Mouse (Mus musculus): ENCODE results near the gene Tbrg4.
A peak's percentile ranks its signal among the peaks of the same experiment; 100 is the strongest.

Tbrg4 gene

GRCm38 (mm10) chr11:6623704-6624103, 2.2 kb downstream of the Tbrg4 start:
- no peak for DNase-seq (ENCODE audit: low spot score in 2 of 2)

DNA sequence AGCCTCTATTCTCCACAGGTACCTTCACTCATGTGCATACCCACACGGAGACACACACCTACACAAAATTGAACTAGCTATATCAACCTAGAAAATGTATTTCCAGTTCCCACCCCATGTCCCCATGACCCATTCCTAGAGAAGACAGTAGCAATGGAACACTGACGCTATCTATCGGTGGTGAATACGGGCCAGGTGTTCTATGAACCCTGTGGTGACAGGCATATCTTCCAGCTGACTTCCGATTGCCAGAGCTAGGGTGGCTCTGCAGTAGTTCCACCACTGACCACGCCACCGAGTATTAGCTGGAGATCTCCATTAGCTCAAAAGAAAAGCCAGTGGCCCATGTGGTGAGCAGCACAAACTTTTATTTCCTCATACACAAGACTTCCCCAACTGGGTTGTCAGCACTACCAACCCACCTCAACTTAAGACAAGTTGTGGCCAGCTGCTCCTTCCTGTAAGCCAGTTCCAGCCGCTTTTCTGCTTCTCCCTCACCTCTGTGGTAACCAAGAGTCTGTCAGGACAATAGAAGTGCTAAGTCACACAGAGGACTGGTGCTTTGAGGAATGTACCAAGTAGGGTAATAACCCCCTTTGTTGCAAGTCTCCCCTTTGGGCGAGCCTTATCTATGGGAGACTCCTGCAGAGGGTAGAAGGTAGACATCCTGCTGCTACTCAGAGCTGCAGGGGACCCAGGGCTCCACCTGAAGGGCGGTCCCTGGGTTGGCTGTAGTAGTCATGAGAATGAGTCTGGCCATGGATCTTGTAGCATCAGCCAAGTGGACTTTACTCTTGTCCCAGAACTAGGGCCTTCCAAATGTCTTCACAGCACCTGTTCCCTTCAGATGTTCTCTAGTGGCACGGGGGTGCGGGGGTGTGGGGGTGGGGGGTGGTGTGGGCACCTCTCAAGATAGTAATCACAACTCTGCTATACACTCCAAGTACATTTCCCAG, 10.3 kb downstream of the Tbrg4 start:
- no peak for DNase-seq (ENCODE audit: low spot score in 2 of 2)

- DNase-seq (ENCODE audit: low spot score in 2 of 2), result no peak
Observed at GRCm38 (mm10) chr11:6605491-6606399, 20.1 kb downstream of the Tbrg4 start, which contains the start of gene Nacad. Gene Nacad, minus strand, starts transcription at chr11:6606053.

GRCm38 (mm10) chr11:6605021-6605481, 20.8 kb downstream of the Tbrg4 start:
- no peak for DNase-seq (ENCODE audit: low spot score in 2 of 2)

- no peak for DNase-seq (ENCODE audit: low spot score in 2 of 2)
Observed at GRCm38 (mm10) chr11:6604604-6604936, 21.3 kb downstream of the Tbrg4 start.

DNA sequence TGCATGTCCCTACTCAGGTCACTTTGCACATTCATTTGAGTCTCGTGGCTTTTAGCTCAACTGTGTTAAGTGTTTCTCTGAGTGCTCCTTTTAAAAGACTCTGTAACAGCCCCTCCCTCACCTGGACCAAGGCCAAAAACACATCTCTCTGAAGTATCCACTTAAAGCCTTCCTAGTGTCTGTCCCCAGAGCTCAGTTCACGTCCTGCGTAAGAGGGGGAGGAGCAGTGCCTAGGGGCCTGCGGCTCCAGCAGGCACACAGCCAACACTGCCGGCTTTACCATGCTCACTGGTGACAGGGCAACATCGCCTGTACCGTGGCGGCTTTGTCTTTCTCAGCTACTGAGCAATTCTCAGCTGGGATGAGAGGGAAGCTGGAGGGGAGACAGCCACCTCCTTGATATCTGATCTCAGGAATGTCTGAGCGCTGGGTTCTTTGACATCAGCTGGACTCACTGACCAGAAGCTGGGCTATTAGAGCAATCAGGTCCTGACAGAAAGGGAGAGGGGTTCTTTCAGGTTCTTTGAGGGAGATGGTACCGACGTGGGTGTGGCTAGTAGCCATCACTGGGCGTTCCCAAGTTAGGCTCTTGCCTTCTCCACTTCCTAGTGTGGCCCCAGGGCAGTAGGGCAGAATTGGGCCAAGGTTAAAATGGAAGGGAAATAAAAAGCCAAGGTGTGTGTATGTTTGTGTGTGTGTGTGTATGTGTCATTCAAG, 21.8 kb downstream of the Tbrg4 start:
- DNase-seq (ENCODE audit: low spot score in 2 of 2), result peak in 1 of 2 experiments; percentile 67

GRCm38 (mm10) chr11:6603224-6603623, 22.6 kb downstream of the Tbrg4 start:
- DNase-seq (ENCODE audit: low spot score in 2 of 2), result peak in 1 of 2 experiments; percentile 64

DNA sequence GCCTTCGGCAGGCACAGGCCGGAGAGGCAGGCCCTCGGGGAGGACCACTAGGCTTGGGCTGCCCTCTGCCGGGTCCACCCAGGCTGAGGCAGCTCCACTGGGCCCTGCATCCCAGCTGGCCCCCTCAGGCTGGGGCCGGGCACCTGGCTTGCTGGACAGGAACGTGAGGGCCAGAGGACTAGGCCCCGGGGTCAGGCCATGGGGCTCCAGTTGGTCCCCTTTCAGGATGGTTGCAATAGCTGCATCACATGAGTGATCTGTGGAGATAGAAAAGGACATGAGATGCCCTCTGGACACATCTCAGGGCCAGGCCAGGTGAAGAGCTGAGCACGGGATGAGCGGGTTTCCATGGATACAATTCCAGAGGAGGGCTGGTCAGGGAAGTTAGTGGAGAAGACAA, 23.2 kb downstream of the Tbrg4 start:
- DNase-seq (ENCODE audit: low spot score in 2 of 2), result no peak

GRCm38 (mm10) chr11:6601649-6602480, 24.0 kb downstream of the Tbrg4 start:
- peak in 1 of 2 experiments; percentile 65 for DNase-seq (ENCODE audit: low spot score in 2 of 2)

DNA sequence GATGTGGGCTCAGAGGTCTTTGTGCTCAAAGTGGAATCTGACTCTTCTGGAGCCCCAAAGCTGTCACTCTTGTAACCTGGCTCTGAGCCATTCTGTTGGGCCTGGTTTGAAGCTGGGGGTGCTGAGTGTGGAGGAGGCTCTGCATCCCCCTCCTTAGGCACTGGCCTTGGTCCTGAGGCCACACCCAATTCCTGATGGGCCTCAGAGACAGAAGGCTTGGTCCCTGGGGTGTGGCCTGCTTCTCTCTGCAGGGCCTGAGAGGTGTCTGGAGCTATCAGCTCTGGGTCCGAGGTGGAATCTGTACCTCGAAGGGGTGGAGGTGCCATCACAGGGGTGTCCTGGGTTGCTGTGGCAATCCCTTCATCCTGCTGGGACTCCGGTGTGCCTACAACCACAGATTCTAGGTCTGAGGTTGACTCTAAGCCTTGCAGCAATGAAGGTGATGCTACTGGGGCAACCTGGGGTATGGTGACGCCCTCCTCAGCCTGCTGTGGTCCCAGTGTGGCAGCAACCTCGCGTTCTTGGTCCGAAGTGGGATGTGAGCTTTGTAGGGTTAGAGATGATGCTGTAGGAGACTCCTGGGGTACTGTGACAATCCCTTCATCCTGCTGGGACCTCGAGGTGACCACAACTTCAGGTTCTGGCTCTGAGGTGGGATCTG, 25.5 kb downstream of the Tbrg4 start:
- peak in 1 of 2 experiments; percentile 70 for DNase-seq (ENCODE audit: low spot score in 2 of 2)

DNA sequence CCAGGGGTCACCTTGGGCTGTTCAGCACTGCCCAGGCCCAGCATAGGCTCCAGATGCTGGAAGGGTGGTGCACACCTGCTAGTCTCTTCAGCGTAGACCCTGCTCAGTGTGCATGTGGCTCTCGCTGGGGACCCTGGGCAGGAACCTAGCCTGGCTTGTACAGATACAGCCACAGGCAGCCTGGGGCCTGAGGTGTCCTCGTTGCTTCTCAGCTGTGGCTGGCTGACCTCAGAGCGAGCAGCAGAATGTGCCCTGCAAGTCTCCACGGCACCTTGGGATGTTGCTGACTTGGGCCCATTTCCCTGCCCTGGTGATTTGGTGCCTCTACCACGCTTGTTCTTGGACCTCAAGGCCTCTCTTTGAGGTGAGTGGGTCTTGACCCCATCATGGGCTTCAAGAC, 26.0 kb downstream of the Tbrg4 start:
- peak in 1 of 2 experiments; percentile 74 for DNase-seq (ENCODE audit: low spot score in 2 of 2)

DNA sequence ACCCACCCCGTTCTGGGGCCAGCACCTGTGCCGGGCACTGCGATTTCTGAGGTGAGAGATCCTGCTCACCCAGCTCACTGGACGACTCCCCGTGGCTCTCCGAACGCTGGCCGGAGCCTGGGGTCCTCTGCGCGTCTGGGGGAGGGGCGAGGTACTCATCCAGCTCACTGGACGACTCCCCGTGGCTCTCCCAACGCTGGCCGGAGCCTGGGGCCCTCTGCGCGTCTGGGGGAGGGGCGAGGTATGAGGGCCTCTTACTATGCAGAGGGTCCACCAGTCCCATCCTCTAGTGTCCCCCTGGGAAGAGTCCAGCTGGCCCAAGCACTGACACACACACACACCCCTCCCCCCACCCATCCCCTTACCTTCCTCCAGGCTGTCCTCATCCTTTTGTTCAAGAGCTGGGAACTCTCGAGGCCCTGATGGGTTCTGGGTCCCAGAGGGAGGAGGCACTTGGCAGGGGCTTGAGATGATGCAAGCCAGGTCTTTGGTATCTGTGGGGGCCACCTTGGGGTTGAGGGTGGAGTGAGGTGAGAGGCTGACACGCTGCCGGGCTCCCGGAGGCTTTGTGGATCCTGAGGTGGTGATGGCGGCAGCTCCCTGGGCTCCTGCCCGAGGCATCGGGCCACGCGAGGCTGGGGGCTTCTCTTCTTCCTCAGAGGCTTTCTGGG, 26.7 kb downstream of the Tbrg4 start:
- peak; percentile 77 to 84 for DNase-seq (ENCODE audit: low spot score in 2 of 2)

DNA sequence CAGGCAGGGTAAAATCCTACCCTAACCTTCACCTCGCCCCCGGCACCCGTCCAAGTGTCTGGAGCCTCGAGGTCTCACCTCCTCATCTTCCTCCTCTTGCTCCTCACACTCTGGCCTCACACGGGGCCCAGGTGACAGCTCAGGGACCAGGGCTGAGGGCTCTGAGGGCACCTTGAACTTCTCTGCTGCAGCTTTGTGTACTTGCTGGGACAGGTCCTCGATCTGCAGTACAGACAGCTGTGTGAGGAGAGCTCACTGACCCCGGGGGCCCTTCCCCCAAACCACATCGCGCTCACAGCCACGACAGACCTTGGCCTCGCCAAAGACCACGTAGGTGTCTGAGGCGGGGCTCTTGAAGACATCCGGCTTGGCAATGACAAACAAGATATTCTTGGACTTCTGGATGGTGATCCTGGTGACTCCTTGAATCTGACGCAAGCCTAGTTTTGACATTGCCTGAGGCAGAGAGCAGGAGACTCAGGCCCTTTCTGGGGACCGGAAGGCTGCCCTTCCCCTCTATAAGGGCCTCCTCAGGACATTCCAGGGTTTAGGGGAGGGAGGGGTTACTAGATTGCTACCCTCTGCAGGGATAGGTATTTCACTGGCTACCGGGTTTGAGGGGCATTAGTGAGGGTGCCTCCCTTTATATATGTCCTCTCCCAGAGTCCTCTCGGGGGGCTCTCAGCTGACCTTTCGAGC, 27.5 kb downstream of the Tbrg4 start:
- DNase-seq (ENCODE audit: low spot score in 2 of 2), result peak in 1 of 2 experiments; percentile 70

DNA sequence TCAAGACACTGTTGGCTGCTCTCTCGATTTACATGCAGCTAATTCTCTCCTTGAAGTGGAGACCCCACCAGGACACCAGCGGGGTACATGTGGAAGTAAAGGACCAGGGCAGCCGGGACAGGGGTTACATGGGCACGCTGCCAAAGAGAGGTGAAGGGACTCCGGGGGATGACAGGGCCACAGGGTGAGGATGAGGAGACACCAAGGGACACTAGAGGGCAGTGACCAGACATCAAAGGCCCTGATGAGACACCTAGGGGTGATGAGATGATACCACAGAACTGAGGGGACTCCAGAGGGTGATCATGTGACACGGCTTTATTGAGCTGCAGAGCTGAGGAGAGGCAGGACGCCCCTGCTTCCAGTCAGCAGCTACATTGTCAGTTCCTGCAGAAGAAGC, 28.3 kb downstream of the Tbrg4 start:
- DNase-seq (ENCODE audit: low spot score in 2 of 2), result peak in 1 of 2 experiments; percentile 66

- DNase-seq (ENCODE audit: low spot score in 2 of 2), result peak in 1 of 2 experiments; percentile 52
Observed at GRCm38 (mm10) chr11:6596616-6597015, 29.3 kb downstream of the Tbrg4 start.

GRCm38 (mm10) chr11:6596205-6596604, 29.7 kb downstream of the Tbrg4 start:
- DNase-seq (ENCODE audit: low spot score in 2 of 2), result no peak

GRCm38 (mm10) chr11:6595339-6595738, 30.5 kb downstream of the Tbrg4 start:
- peak in 1 of 2 experiments; percentile 59 for DNase-seq (ENCODE audit: low spot score in 2 of 2)

DNA sequence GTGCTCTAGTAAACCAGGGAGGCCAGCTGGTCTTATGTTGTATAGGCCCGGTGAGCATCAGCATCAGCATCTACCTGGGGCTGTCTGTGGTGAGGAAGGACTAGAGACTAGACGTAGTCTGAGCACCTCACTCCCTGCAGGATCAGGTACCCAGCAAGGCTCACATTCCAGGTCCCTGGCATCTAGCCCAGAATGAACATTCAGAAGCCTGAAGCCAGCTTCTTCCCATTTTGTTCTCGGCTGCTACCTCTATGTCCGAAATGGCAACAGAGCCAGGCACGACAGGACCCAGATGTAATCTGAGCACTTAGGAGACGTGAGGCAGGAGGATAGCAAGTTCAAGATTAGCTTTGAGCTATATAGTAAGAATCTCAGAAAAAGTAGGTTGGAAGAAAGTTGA, 31.0 kb downstream of the Tbrg4 start:
- DNase-seq (ENCODE audit: low spot score in 2 of 2), result peak in 1 of 2 experiments; percentile 59

- no peak for DNase-seq (ENCODE audit: low spot score in 2 of 2)
Observed at GRCm38 (mm10) chr11:6593406-6593805, 32.5 kb downstream of the Tbrg4 start.

Measured in spleen, postnatal 4 days (tissue).